Mouse (Mus musculus) bone marrow, adult 2 months (tissue): Measurements from ENCODE around the gene Aif1.

Experiments used
- CTCF ChIP-seq: fragments of 200-500 bp; IDR thresholded peaks from 2 replicates; pipeline ENCODE4 v1.5.1; 2011; ENCODE audit warnings: low read length, control low read depth; ENCODE audit not compliant: control insufficient read depth, insufficient read depth
- POLR2A ChIP-seq: fragments of 200-500 bp; IDR thresholded peaks from 2 replicates; pipeline ENCODE4 v1.6.1; 2011; ENCODE audit warnings: low read depth, mild to moderate bottlenecking, control low read depth, low read length, borderline replicate concordance; ENCODE audit not compliant: control insufficient read depth

DNA sequence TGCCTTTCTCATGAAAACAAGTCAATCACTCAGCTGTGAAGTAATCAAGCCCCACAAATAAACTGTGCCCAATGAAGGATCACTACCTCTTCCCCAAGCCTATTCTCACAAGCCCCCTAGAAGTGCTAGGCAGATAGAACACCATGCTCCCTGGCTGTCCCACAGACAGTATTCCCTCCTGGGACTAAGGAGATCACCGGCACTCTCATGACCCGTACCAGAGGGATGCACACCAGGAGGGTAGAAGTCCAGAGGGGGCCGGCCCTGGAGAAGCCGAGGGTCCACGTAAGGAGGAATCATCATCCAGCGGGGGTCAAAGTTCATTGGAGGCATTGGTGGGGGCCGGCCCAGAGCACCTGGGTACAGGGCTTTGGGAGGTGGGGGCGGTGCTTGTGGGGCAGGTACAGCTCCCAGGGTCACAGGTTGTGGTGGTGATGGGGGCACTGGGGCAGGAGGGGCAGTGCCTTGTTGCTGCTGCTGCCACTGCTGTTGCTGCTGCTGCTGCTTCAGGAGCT, 18.1 kb downstream of the Aif1 start:
- TF ChIP-seq CTCF (no peak), POLR2A (no peak)
